Mouse (Mus musculus) WW6 (cell line): ENCODE results near the gene Adarb1.

Experiments used
- DNase-seq: peaks from one replicate; pipeline ENCODE4 v3.0.0-alpha.2; 2013; ENCODE audit warnings: low read depth, low spot score

Adarb1 gene

GRCm38 (mm10) chr10:77385731-77386130 lies 32.3 kb downstream of the Adarb1 start:
- no peak for DNase-seq

DNA sequence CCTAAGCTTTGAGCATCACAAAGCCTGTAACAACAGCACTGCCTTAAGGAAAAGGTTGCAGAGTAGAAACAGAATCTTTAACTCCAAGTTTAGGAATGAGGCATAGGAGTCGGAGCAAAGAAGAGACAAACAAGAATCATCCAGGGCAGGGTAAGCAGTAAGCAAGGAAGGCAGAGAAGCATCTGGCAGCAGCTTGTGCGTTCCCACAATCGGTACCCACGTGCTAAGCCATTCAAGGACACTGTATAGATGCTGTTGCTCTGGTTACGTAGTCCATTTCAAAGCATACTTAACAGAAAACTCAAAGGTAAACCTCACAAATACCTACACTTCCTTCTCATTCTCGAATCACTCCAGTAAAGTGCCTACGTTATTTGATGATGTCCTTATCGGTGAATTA lies 35.0 kb downstream of the Adarb1 start:
- DNase-seq = no peak

- DNase-seq = no peak
These were observed 36.9 kb downstream of the Adarb1 start for GRCm38 (mm10) chr10:77381191-77381590.

DNA sequence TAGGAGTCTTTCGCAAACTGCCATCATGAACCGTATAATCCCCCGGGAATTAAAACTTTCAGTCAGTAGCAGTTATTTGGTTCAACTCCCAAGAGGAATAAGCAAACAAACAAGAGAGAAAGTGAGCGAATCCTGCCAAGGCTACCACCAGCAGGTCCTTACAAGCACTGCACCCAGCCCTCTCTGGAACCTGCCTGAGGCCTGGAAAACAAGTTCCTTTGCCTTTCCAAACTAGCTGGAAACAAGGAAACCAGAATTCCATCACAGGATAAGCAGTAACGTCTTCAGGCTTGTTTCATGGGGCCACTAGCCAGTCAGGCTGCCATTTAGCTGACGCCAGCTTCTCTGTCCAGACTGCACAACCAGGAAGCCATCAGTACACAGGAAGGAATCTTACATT lies 37.4 kb downstream of the Adarb1 start:
- DNase-seq = no peak

DNA sequence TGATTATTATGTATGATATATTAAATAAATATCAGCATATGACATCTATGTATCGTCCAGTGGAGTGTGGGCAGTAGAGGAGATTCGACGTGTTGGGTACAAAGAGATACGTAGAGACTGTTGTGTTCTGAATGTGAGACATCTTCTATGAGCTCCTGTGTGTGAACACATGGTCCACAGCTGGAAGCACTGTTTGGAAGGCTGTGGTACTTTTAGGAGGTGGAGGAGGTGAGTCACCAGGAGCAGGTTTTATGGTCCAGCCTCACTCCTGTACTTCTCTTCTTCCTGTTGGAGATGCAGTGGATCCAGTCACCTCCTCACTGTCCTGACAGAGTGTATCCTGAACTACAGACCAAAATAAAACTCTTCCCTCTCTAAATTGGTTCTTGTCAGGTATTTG lies 38.9 kb downstream of the Adarb1 start:
- no peak for DNase-seq

- no peak for DNase-seq
These were observed 42.0 kb downstream of the Adarb1 start for GRCm38 (mm10) chr10:77376056-77376455.

GRCm38 (mm10) chr10:77374948-77375347 lies 43.1 kb downstream of the Adarb1 start:
- no peak for DNase-seq

DNA sequence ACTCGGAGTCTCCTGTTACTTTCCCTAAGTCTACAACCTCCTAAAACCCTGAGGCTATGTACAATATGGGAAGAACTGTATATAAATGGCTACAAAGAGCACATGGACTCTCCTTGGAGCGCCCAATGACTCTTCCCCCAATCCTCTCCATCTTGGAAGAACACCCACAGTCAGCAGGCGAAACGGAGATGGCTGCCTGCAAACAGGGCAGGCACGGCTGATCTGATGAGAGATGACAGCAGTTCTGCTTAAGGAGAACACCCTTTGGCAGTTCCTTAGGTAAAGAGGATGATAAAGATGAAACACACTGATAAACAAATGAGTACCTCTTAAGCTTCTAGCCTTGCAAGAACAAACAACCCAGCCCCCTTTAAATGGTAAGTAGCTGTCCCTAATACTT lies 43.7 kb downstream of the Adarb1 start:
- no peak for DNase-seq

- no peak for DNase-seq
These were observed 47.9 kb downstream of the Adarb1 start for GRCm38 (mm10) chr10:77370129-77370528.

DNA sequence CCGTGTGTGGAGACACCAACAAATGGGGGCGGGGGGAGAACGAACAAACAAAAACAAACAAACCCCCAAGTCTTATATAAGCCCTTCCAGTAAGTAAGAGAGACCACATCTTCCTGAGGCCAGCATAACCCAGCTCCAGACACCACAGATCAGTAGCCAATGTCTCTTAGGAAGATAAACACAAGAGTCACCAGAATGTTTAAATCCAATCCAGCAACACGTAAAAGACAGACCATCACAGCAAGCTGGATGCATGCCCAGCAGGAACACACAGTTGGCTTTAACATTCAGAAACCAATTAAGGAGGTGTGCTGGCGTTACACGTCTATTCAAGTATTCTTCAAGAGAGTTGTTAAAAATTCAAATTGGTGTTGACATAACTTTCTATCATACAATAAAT lies 50.1 kb downstream of the Adarb1 start:
- DNase-seq = no peak

DNA sequence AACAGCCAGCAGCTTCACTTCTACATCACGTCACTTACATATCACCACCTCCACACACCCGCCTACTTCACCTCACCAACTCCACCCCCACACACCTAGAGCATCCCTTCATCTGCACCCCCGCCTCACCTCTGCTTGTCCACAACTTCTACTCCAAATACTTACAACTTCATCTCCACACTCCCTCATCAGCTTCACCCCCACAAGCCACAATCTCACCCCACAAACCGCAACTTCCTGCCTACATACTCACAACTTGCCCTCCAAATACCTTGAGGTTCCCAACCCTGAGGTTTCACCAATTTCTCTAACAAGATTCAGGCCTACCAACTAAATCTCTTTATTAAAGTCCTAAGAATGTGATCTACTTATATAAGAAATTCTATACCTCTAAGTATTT lies 51.1 kb downstream of the Adarb1 start:
- no peak for DNase-seq

DNA sequence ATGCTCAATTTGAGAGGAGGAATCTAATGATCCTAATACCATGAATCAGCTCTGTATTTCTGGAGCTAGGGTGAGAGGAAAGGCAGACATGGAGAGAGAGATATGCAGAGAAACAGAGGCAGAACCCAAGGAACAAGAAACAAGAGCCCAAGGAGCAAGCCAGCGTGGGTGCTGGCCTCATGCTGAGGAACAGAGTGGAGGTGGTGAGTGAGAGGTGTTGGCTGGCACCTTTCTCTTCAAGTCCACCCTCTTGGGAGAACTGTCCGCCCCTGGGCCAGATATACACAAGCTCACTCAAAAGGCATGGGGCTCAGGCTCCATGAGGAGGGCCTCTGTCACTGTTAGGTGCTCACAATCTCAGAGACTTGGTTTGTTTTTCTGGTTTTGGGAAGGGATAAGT lies 52.9 kb downstream of the Adarb1 start:
- no peak for DNase-seq

- no peak for DNase-seq
These were observed 57.6 kb downstream of the Adarb1 start for GRCm38 (mm10) chr10:77360486-77360885.

DNA sequence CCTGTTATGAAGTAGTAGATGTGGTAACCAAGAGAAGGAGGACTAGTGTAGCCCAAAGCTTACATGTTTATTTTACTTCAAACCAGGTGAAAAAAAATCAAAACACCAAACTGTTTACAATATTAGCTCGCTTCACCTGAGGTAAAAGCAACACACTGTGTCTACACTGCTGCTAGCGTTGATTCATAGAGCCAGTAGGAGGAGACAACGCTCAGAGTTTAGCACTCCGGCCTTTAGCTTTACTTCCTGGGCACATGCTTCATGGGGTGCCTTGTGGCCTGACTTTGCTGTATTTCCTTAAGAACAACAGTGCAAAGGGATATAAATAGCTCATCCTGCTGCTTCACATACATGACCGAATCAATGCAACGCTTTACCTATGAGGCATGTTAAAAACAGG lies 60.1 kb downstream of the Adarb1 start:
- DNase-seq = no peak

GRCm38 (mm10) chr10:77353031-77353745 lies 64.9 kb downstream of the Adarb1 start:
- DNase-seq = peak; percentile 38

- no peak for DNase-seq
These were observed 75.2 kb downstream of the Adarb1 start for GRCm38 (mm10) chr10:77342842-77343241.

GRCm38 (mm10) chr10:77341711-77342110 lies 76.4 kb downstream of the Adarb1 start:
- no peak for DNase-seq

GRCm38 (mm10) chr10:77341059-77341458 lies 77.0 kb downstream of the Adarb1 start:
- no peak for DNase-seq

- DNase-seq = no peak
These were observed 78.2 kb downstream of the Adarb1 start for GRCm38 (mm10) chr10:77339871-77340341.

DNA sequence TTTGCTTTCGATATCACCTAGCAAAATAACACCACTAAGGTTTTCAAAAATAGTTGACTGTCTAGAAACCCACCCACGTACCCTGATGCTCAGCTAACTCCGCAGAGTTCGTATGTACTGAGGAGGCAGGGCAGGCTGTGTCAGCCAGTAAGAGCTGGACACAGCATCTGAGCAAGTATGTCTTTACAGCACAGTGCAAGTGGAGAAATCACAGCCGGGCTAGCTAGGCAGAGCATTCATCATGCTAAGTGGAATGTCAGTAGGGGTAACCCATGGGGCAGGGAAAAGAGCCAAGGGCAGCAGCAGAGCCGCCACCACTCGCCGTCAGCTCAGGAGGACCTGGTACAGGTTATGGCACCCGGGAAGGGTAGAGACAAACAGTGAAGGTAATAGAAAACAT lies 84.6 kb downstream of the Adarb1 start:
- no peak for DNase-seq

DNA sequence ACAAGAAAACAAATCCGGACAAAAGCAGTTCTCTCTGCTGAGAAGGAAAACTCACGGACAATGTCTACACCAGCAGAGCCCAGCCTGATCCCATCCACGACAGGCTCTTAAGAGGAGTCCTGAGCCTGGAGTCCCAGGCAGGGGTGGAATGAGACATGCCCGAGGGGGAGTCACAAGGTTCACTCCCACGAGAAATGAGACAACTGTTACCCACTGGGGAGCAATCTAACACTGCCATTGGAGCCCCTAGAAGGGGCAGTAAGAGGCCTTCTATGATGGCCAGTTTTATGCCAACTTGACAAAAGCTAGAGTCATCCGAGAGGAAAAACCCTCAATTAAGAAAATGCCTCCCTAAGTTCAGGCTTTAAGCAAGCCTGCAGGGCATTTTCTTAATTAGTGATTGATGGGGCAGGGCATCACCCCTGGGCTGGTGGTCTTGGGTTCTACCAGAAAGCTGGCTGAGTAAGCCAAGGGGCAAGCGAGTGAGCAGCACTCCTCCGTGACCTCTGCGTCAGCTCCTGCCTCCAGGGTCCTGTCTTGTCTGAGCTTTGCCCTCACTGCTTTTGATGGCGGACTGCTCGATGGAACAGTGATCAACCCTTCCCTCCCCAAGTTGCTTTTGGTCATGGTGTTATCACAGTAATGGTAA lies 88.5 kb downstream of the Adarb1 start:
- no peak for DNase-seq

GRCm38 (mm10) chr10:77324716-77325115 lies 93.4 kb downstream of the Adarb1 start:
- DNase-seq = no peak

DNA sequence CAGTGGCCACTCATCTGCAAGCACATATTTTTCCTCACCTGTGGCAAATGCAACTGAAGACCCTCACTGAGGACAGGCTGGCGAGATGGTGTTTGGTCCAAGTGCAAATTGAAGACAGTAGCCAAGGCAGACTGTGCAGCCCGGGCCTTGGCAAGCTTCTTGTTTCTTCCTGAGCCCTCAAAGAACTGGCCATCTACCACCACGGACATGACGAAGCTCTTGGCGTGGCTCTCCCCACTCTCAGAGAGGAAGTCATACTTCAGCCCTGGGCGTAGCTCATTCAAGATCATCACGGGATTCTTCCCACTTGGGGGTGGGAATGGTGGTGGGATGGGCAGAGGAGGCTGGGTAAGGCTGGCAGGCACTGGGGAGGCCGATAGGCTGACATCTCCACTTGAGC lies 96.5 kb downstream of the Adarb1 start:
- DNase-seq = no peak
